Mouse (Mus musculus) lung, embryonic 14.5 days (tissue): ENCODE measurements around the gene Slc13a3. TPM values are rescaled to one million over a fixed set of nuclear protein-coding genes. Genes with fewer than 3 reads are reported as not detected.

Experiments used
- ATAC-seq: fragments of 200-750 bp; cut with Nextera tagmentation; 2 replicates; pipeline ENCODE4 v1.8.0; 2017; ENCODE audit warnings: mild to moderate bottlenecking, moderate TSS enrichment, moderate library complexity; ENCODE audit not compliant: insufficient read depth
- DNase-seq: peaks from one replicate; pipeline ENCODE4 v3.0.0-alpha.2; 2015
- H3K27ac ChIP-seq: fragments of 300-500 bp; sonication (generic); 2 replicates; pipeline ENCODE4 v1.5.1; 2014; ENCODE audit warnings: low read depth, mild to moderate bottlenecking, moderate library complexity
- H3K27me3 ChIP-seq: fragments of 300-500 bp; sonication (generic); 2 replicates; pipeline ENCODE4 v1.6.1; 2014; ENCODE audit warnings: low read length, control low read depth; ENCODE audit not compliant: insufficient read depth
- H3K36me3 ChIP-seq: fragments of 300-500 bp; sonication (generic); 2 replicates; pipeline ENCODE4 v1.6.1; 2014; ENCODE audit warnings: control low read depth; ENCODE audit not compliant: insufficient read depth
- H3K4me1 ChIP-seq: fragments of 300-500 bp; sonication (generic); 2 replicates; pipeline ENCODE4 v1.6.1; 2014; ENCODE audit warnings: antibody characterized with exemption, control low read depth; ENCODE audit not compliant: insufficient read depth
- H3K4me2 ChIP-seq: fragments of 300-500 bp; sonication (generic); 2 replicates; pipeline ENCODE4 v1.6.1; 2014; ENCODE audit warnings: mild to moderate bottlenecking
- H3K4me3 ChIP-seq: fragments of 300-500 bp; sonication (generic); 2 replicates; pipeline ENCODE4 v1.5.1; 2014; ENCODE audit warnings: low read depth, low read length
- H3K9ac ChIP-seq: fragments of 300-500 bp; sonication (generic); 2 replicates; pipeline ENCODE4 v1.6.1; 2014
- H3K9me3 ChIP-seq: fragments of 300-500 bp; sonication (generic); 2 replicates; pipeline ENCODE4 v1.6.1; 2016; ENCODE audit warnings: low read depth, low read length, control low read depth
- CTCF ChIP-seq: IDR thresholded peaks from 2 replicates; pipeline ENCODE4 v1.5.1; 2016; ENCODE audit warnings: antibody characterized with exemption, low read depth
- WGBS: fragments of 180-500 bp; shearing (Covaris S2); extraction: QIAGEN DNeasy Blood & Tissue Kit; methylation state at CpG from one replicate; pipeline ENCODE4 v1.1.7; 2014; 5-methylcytosine and 5-hydroxymethylcytosine counted together
- polyA plus RNA-seq: library from polyadenylated mRNA; unstranded; fragments of >200 nt; fragmentation: Nextera tagmentation; extraction: Ambion mirVana; gene quantifications from 2 replicates; pipeline ENCODE4 v1.2.1, GENCODE M21; 2014

Gene Slc13a3
- polyA plus RNA-seq, 1 experiment from 2014 or later: 0.30 TPM

DNA sequence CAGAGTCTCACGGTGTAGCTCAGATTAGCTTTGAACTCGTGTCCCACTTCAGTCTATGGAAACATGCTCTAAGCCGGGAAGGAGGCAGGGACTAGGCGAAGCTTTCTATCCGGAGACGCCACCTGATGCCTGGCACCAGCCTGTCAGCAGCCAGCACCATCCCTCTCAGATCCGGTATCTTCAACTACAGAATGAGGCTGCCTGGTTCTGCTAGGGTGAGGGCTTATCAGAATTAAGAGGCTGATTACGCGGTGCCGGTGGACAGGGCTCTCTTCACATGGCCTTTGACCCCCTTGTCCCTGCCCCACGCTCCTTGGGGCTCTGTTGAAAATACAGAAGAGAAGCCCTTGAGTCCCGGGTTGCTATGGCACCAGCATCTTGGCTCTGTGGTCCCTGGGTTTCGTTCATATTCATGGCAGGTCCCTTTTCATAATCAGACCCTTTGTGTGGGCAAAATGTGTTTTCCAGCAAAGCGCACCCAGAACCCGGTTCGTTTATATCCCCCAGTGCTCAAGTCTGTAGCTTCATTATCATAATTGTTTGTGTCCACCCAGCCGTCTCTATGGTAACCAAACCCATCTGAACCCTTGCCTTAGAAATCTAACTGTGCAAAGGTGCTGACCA is 20.7 kb upstream of the Slc13a3 start:
- Histone ChIP-seq H3K27ac (peak overlapping the region; percentile 67; the same call in 1 of the 2 replicates), H3K4me3 (peak overlapping the region; percentile 73), H3K4me2 (peak overlapping the region; percentile 82), H3K36me3 (peaks cover 22% of the 10 kb centered on the region), H3K27me3 (no peaks in the 10 kb centered on the region), H3K4me1 (no peaks in the 10 kb centered on the region; the same call in none of the 2 replicates), H3K9ac (peak overlapping the region; percentile 80), H3K9me3 (no peaks in the 10 kb centered on the region)
- WGBS: 23% methylated on average over 17 of the region's 17 CpGs
- no peak for TF ChIP-seq CTCF
- DNase-seq (no peak), ATAC-seq (peak; percentile 3; the same call in 1 of the 2 replicates)

DNA sequence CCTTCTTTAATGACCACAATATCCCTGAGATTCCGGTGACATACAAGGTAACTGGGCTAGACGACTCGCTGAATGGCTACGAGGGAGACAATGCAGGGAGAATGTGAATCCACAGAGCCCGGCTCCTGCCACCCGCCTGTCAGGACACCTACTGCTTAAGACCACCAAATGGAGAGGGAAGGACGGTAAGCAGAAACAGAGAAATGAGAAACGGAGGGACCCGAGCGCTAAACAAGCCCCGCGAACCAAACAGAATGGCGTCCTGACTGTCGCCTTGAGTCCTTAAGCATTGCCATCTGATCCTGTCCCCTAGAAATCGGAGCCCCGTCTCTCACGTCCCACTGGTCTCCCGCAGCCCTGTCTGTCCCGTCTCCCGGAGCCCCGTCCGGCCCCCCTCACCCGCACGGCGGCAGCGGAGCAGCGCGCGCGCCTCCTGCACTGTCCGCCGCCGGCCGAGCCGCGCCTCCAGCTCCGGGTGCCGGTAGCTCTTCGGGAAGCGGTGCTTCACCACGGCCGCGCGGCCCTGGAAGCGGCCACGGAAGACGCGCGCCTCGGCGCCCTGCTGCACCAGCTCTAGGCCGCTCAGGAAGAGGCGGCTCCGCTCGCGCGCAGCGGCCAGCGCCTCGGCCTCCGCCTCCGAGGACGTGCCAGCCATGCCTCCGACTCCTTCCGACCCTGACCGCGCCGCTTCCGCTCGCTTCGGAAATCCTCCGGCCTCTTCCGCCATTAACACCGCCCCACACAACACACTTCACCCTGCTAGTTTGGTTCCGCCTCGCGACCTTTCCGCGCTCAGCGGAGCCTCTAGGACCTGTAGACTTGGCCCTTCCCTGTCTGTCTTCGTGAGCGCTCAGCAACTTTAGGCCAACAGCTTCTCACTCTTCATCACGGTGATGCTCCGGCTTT is 19.9 kb upstream of the Slc13a3 start, which contains the start of gene Trp53rka:
Gene Trp53rka, minus strand, starts transcription at position 677 of the 906 bp plus-strand sequence.
- H3K4me2 ChIP-seq: peak within 1 kb of the TSS; percentile 82
- H3K27ac ChIP-seq: peak within 1 kb of the TSS; percentile 67
- peak within 1 kb of the TSS; percentile 80 for H3K9ac ChIP-seq
- no peak for TF ChIP-seq CTCF
- peak within 1 kb of the TSS; percentile 73 for H3K4me3 ChIP-seq
- no peaks in the 10 kb centered on the region for H3K27me3 ChIP-seq
- H3K9me3 ChIP-seq: no peaks in the 10 kb centered on the region
- ATAC-seq (peak; percentile 89), DNase-seq (peak; percentile 90)
- no peaks in the 10 kb centered on the region; the same call in 1 of the 2 replicates for H3K4me1 ChIP-seq
- H3K36me3 ChIP-seq: peaks cover 28% of the 10 kb centered on the region
- WGBS: under 1% methylated on average over 70 of the region's 84 CpGs

DNA sequence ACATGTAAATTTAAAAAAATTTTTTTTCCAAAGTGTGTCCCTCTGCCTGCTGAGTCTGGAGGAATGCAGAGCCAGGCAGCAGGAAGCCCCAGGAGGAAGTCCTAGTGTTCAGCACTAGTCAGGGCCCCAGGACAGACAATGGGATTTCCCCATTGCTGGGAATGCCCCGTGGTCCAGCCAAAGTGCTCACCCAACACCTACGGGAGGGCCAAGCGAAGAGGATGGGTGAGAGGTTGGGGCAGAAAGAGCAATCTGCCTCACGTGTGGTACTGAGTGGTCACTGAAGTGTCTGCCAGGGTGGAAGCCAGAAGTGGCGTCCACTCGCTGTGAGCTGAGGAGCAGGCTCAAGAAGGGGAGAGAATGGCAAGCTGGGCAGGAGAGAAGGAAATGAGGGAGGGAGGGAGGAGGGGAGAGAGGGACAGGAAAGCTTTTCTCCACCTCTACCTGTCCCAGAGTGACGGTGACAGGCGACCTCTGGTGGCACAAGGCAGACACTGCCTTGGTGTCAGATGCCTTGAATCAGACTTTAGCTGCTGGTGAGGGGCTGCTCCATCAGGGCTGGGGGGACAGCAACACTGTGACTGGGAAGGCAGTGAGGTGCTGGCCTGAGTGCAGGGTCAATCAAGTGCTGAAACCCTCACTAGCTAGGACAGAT is 14.0 kb upstream of the Slc13a3 start:
- H3K4me1 ChIP-seq: peaks cover 4% of the 10 kb centered on the region; the same call in 1 of the 2 replicates
- DNase-seq (peak; percentile 80), ATAC-seq (peak; percentile 39)
- no peaks in the 10 kb centered on the region for H3K9me3 ChIP-seq
- no peak overlapping the region for H3K27ac ChIP-seq
- no peak overlapping the region for H3K4me3 ChIP-seq
- H3K9ac ChIP-seq: no peak overlapping the region
- H3K36me3 ChIP-seq: peaks cover 28% of the 10 kb centered on the region
- no peaks in the 10 kb centered on the region for H3K27me3 ChIP-seq
- peak; percentile 94 for TF ChIP-seq CTCF
- 25% methylated on average over 8 of the region's 8 CpGs for WGBS
- H3K4me2 ChIP-seq: no peak overlapping the region

DNA sequence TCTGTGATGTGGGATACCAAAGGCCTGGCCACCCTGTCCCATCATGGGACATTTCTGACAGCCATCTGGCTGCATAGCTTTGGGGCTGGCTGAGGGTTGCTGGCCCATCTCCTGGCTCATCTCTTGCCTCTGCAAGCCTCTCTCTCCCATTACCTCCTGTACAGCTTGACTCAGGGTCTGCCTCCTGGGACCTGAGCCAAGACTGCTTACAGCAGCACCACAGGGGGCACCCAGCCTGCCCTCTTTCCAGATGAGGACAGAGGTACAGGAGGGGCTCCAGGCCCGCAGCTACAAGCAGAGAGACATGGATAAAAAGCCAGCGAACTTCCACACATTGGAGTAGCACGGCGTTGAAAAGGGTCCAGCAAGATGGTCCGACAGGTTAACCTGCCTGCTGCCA is 13.4 kb upstream of the Slc13a3 start:
- H3K4me3 ChIP-seq: no peak overlapping the region
- no peak for DNase-seq
- ATAC-seq: no peak
- no peaks in the 10 kb centered on the region for H3K27me3 ChIP-seq
- peaks cover 4% of the 10 kb centered on the region; the same call in 1 of the 2 replicates for H3K4me1 ChIP-seq
- WGBS: 77% methylated on average over 5 of the region's 5 CpGs
- no peak overlapping the region for H3K9ac ChIP-seq
- H3K4me2 ChIP-seq: no peak overlapping the region
- H3K36me3 ChIP-seq: peaks cover 28% of the 10 kb centered on the region
- H3K9me3 ChIP-seq: no peaks in the 10 kb centered on the region
- no peak for TF ChIP-seq CTCF
- H3K27ac ChIP-seq: no peak overlapping the region

- ATAC-seq (no peak), DNase-seq (no peak)
- Histone ChIP-seq H3K9ac (no peak overlapping the region), H3K27ac (no peak overlapping the region), H3K4me1 (peaks cover 4% of the 10 kb centered on the region; the same call in 1 of the 2 replicates), H3K4me3 (no peak overlapping the region), H3K9me3 (no peaks in the 10 kb centered on the region), H3K4me2 (no peak overlapping the region), H3K27me3 (no peaks in the 10 kb centered on the region), H3K36me3 (peaks cover 27% of the 10 kb centered on the region)
- WGBS: 71% methylated on average over 3 of the region's 3 CpGs
- TF ChIP-seq CTCF: no peak
Measured at GRCm38 (mm10) chr2:165485826-165486225, 12.8 kb upstream of the Slc13a3 start.

DNA sequence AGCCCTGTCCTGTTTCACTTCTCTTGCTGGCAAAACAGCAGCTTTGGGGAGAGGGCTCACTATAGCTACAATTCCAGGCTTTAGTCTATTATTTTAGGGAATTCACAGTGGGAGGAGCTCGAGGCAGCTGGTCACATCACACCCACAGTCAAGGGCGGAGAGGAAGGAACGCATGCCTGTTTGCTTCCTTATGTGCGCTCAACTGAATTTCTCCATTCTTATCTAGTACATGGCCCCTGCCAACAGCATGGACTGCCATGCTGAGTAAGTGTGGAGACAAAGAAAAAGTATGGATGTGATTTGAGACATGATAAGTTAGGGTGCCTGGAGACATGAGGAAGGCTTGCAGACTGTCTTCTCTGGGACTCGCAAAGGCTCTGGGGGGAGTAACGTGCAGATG is 11.1 kb upstream of the Slc13a3 start:
- H3K4me1 ChIP-seq: peaks cover 4% of the 10 kb centered on the region; the same call in 1 of the 2 replicates
- H3K36me3 ChIP-seq: peaks cover 11% of the 10 kb centered on the region
- no peak overlapping the region for H3K9ac ChIP-seq
- H3K27me3 ChIP-seq: no peaks in the 10 kb centered on the region
- no peak overlapping the region for H3K4me3 ChIP-seq
- ATAC-seq (peak; percentile 37), DNase-seq (peak; percentile 49)
- no peak overlapping the region for H3K4me2 ChIP-seq
- 30% methylated on average over 6 of the region's 6 CpGs for WGBS
- H3K9me3 ChIP-seq: no peaks in the 10 kb centered on the region
- no peak for TF ChIP-seq CTCF
- 0 out of 2 replicates have a peak overlapping the region, but pooled peaks have one; percentile 27 for H3K27ac ChIP-seq
